Mouse (Mus musculus): ENCODE measurements around the gene Phykpl. TPM values are rescaled to one million over a fixed set of nuclear protein-coding genes. Genes with fewer than 3 reads are reported as not detected.

Gene Phykpl
- polyA plus RNA-seq, 1 experiment from 2014 or later: 18.5 TPM

GRCm38 (mm10) chr11:51637971-51638414, 53.4 kb downstream of the Phykpl start:
- no peak for ATAC-seq
- Histone ChIP-seq H3K9ac (peak overlapping the region; percentile 45), H3K4me2 (replicated peaks) (peak overlapping the region; percentile 52), H3K9me3 (no peaks in the 10 kb centered on the region), H3K27ac (peak overlapping the region; percentile 62; the same call in 1 of the 2 replicates), H3K36me3 (no peaks in the 10 kb centered on the region; the same call in 1 of the 2 replicates), H3K4me3 (replicated peaks) (0 out of 2 replicates have a peak overlapping the region, but pooled peaks have one; percentile 6), H3K4me1 (replicated peaks) (peaks cover 9% of the 10 kb centered on the region), H3K27me3 (replicated peaks) (no peaks in the 10 kb centered on the region)
- 8% methylated on average over 17 of the region's 17 CpGs for WGBS

- H3K27ac ChIP-seq: peak overlapping the region; percentile 62; the same call in 1 of the 2 replicates
- H3K4me1 ChIP-seq (replicated peaks): peaks cover 11% of the 10 kb centered on the region
- ATAC-seq: no peak
- no peaks in the 10 kb centered on the region; the same call in 1 of the 2 replicates for H3K36me3 ChIP-seq
- H3K4me3 ChIP-seq (replicated peaks): no peak overlapping the region
- no peaks in the 10 kb centered on the region for H3K27me3 ChIP-seq (replicated peaks)
- no peaks in the 10 kb centered on the region for H3K9me3 ChIP-seq
- WGBS: 69% methylated on average over 5 of the region's 5 CpGs
- 0 out of 2 replicates have a peak overlapping the region, but pooled peaks have one; percentile 52 for H3K4me2 ChIP-seq (replicated peaks)
- no peak overlapping the region for H3K9ac ChIP-seq
Measured at GRCm38 (mm10) chr11:51638497-51638896, 53.9 kb downstream of the Phykpl start.

- H3K36me3 ChIP-seq: no peaks in the 10 kb centered on the region; the same call in 1 of the 2 replicates
- WGBS: 75% methylated on average over 7 of the region's 7 CpGs
- no peak for ATAC-seq
- no peak overlapping the region for H3K4me2 ChIP-seq (replicated peaks)
- no peak overlapping the region for H3K27ac ChIP-seq
- no peak overlapping the region for H3K9ac ChIP-seq
- no peaks in the 10 kb centered on the region for H3K9me3 ChIP-seq
- H3K27me3 ChIP-seq (replicated peaks): no peaks in the 10 kb centered on the region
- H3K4me3 ChIP-seq (replicated peaks): no peak overlapping the region
- H3K4me1 ChIP-seq (replicated peaks): peaks cover 21% of the 10 kb centered on the region
Measured at GRCm38 (mm10) chr11:51640748-51641147, 56.2 kb downstream of the Phykpl start.

GRCm38 (mm10) chr11:51643202-51643601, 58.6 kb downstream of the Phykpl start:
- WGBS: 68% methylated on average over 9 of the region's 9 CpGs
- no peaks in the 10 kb centered on the region; the same call in 1 of the 2 replicates for H3K36me3 ChIP-seq
- H3K9ac ChIP-seq: no peak overlapping the region
- H3K27ac ChIP-seq: no peak overlapping the region
- no peak overlapping the region for H3K4me2 ChIP-seq (replicated peaks)
- H3K4me3 ChIP-seq (replicated peaks): no peak overlapping the region
- peaks cover 18% of the 10 kb centered on the region for H3K4me1 ChIP-seq (replicated peaks)
- no peaks in the 10 kb centered on the region for H3K9me3 ChIP-seq
- H3K27me3 ChIP-seq (replicated peaks): no peaks in the 10 kb centered on the region
- ATAC-seq: no peak

- H3K27ac ChIP-seq: no peak overlapping the region
- no peaks in the 10 kb centered on the region; the same call in 1 of the 2 replicates for H3K36me3 ChIP-seq
- no peaks in the 10 kb centered on the region for H3K27me3 ChIP-seq (replicated peaks)
- no peak overlapping the region; the same call in 1 of the 2 replicates for H3K9ac ChIP-seq
- H3K9me3 ChIP-seq: no peaks in the 10 kb centered on the region
- H3K4me1 ChIP-seq (replicated peaks): peaks cover 22% of the 10 kb centered on the region
- no peak overlapping the region for H3K4me3 ChIP-seq (replicated peaks)
- H3K4me2 ChIP-seq (replicated peaks): no peak overlapping the region; the same call in 1 of the 2 replicates
- 53% methylated on average over 15 of the region's 15 CpGs for WGBS
- ATAC-seq: no peak
Measured at GRCm38 (mm10) chr11:51643761-51644160, 59.2 kb downstream of the Phykpl start.

GRCm38 (mm10) chr11:51644217-51644616, 59.7 kb downstream of the Phykpl start:
- Histone ChIP-seq H3K27ac (no peak overlapping the region), H3K27me3 (replicated peaks) (no peaks in the 10 kb centered on the region), H3K9ac (no peak overlapping the region), H3K4me2 (replicated peaks) (no peak overlapping the region; the same call in 1 of the 2 replicates), H3K9me3 (no peaks in the 10 kb centered on the region), H3K36me3 (no peaks in the 10 kb centered on the region; the same call in 1 of the 2 replicates), H3K4me3 (replicated peaks) (no peak overlapping the region), H3K4me1 (replicated peaks) (peaks cover 27% of the 10 kb centered on the region)
- no peak for ATAC-seq
- WGBS: 85% methylated on average over 16 of the region's 16 CpGs

GRCm38 (mm10) chr11:51645293-51645692, 60.7 kb downstream of the Phykpl start:
- 66% methylated on average over 13 of the region's 13 CpGs for WGBS
- Histone ChIP-seq H3K4me2 (replicated peaks) (no peak overlapping the region), H3K9ac (no peak overlapping the region)

GRCm38 (mm10) chr11:51646245-51646644, 61.7 kb downstream of the Phykpl start:
- H3K4me2 ChIP-seq (replicated peaks): no peak overlapping the region
- H3K27me3 ChIP-seq (replicated peaks): no peaks in the 10 kb centered on the region
- H3K4me3 ChIP-seq (replicated peaks): no peak overlapping the region
- H3K4me1 ChIP-seq (replicated peaks): peaks cover 36% of the 10 kb centered on the region
- no peak overlapping the region for H3K9ac ChIP-seq
- no peak overlapping the region for H3K27ac ChIP-seq
- no peaks in the 10 kb centered on the region for H3K9me3 ChIP-seq
- no peak for ATAC-seq
- H3K36me3 ChIP-seq: no peaks in the 10 kb centered on the region; the same call in 1 of the 2 replicates
- 79% methylated on average over 7 of the region's 7 CpGs for WGBS

More at GRCm38 (mm10) chr11:51645293-51645692, 60.7 kb downstream of the Phykpl start:
- H3K27ac ChIP-seq: no peak overlapping the region
- no peak overlapping the region for H3K4me3 ChIP-seq (replicated peaks)
- no peaks in the 10 kb centered on the region; the same call in 1 of the 2 replicates for H3K36me3 ChIP-seq
- no peak for ATAC-seq
- no peaks in the 10 kb centered on the region for H3K9me3 ChIP-seq
- no peaks in the 10 kb centered on the region for H3K27me3 ChIP-seq (replicated peaks)
- H3K4me1 ChIP-seq (replicated peaks): peaks cover 35% of the 10 kb centered on the region

GRCm38 (mm10) chr11:51646751-51647667, 62.5 kb downstream of the Phykpl start:
- 58% methylated on average over 15 of the region's 15 CpGs for WGBS
- peak overlapping the region; percentile 19; the same call in 1 of the 2 replicates for H3K4me2 ChIP-seq (replicated peaks)
- no peak for ATAC-seq
- no peaks in the 10 kb centered on the region; the same call in 1 of the 2 replicates for H3K36me3 ChIP-seq
- H3K4me1 ChIP-seq (replicated peaks): peaks cover 36% of the 10 kb centered on the region
- H3K4me3 ChIP-seq (replicated peaks): no peak overlapping the region
- peak overlapping the region; percentile 51 for H3K27ac ChIP-seq
- no peak overlapping the region for H3K9ac ChIP-seq
- H3K9me3 ChIP-seq: no peaks in the 10 kb centered on the region
- no peaks in the 10 kb centered on the region for H3K27me3 ChIP-seq (replicated peaks)

GRCm38 (mm10) chr11:51648566-51648965, 64.0 kb downstream of the Phykpl start:
- H3K4me2 ChIP-seq (replicated peaks): peak overlapping the region; percentile 97
- H3K9ac ChIP-seq: no peak overlapping the region; the same call in 1 of the 2 replicates
- H3K9me3 ChIP-seq: no peaks in the 10 kb centered on the region
- no peak for ATAC-seq
- H3K27me3 ChIP-seq (replicated peaks): no peaks in the 10 kb centered on the region
- 24% methylated on average over 3 of the region's 3 CpGs for WGBS
- no peaks in the 10 kb centered on the region for H3K36me3 ChIP-seq
- peaks cover 34% of the 10 kb centered on the region for H3K4me1 ChIP-seq (replicated peaks)
- no peak overlapping the region for H3K4me3 ChIP-seq (replicated peaks)
- H3K27ac ChIP-seq: no peak overlapping the region

- H3K36me3 ChIP-seq: no peaks in the 10 kb centered on the region
- no peaks in the 10 kb centered on the region for H3K9me3 ChIP-seq
- WGBS: 43% methylated on average over 11 of the region's 11 CpGs
- peak overlapping the region; percentile 67 for H3K9ac ChIP-seq
- peak overlapping the region; percentile 90; the same call in 1 of the 2 replicates for H3K27ac ChIP-seq
- peak overlapping the region; percentile 78 for H3K4me3 ChIP-seq (replicated peaks)
- no peak for ATAC-seq
- no peaks in the 10 kb centered on the region for H3K27me3 ChIP-seq (replicated peaks)
- peaks cover 31% of the 10 kb centered on the region for H3K4me1 ChIP-seq (replicated peaks)
- peak overlapping the region; percentile 97 for H3K4me2 ChIP-seq (replicated peaks)
Measured at GRCm38 (mm10) chr11:51649111-51649888, 64.7 kb downstream of the Phykpl start.

- H3K27ac ChIP-seq: peak overlapping the region; percentile 90
- peaks cover 31% of the 10 kb centered on the region for H3K4me1 ChIP-seq (replicated peaks)
- H3K27me3 ChIP-seq (replicated peaks): no peaks in the 10 kb centered on the region
- peak overlapping the region; percentile 78 for H3K4me3 ChIP-seq (replicated peaks)
- H3K36me3 ChIP-seq: no peaks in the 10 kb centered on the region
- peak overlapping the region; percentile 67 for H3K9ac ChIP-seq
- ATAC-seq: 0 out of 2 replicates have a peak, but pooled peaks have one; percentile 9
- WGBS: 5% methylated on average over 7 of the region's 7 CpGs
- H3K4me2 ChIP-seq (replicated peaks): peak overlapping the region; percentile 97
- H3K9me3 ChIP-seq: no peaks in the 10 kb centered on the region
Measured at GRCm38 (mm10) chr11:51649889-51650199, 65.3 kb downstream of the Phykpl start.
